Mouse (Mus musculus) liver, adult 2 months (tissue): ENCODE results near the gene Hoxd4.

ENCODE experiments used
- CTCF ChIP-seq: fragments of 200-500 bp; IDR thresholded peaks from 2 replicates; pipeline ENCODE4 v1.5.1; 2011; ENCODE audit warnings: low read depth, low read length, control low read depth
- POLR2A ChIP-seq: fragments of 200-500 bp; IDR thresholded peaks from 2 replicates; pipeline ENCODE4 v1.6.1; 2011; ENCODE audit warnings: low read length, control low read depth; ENCODE audit not compliant: insufficient read depth; ENCODE audit errors: extremely low read depth

DNA sequence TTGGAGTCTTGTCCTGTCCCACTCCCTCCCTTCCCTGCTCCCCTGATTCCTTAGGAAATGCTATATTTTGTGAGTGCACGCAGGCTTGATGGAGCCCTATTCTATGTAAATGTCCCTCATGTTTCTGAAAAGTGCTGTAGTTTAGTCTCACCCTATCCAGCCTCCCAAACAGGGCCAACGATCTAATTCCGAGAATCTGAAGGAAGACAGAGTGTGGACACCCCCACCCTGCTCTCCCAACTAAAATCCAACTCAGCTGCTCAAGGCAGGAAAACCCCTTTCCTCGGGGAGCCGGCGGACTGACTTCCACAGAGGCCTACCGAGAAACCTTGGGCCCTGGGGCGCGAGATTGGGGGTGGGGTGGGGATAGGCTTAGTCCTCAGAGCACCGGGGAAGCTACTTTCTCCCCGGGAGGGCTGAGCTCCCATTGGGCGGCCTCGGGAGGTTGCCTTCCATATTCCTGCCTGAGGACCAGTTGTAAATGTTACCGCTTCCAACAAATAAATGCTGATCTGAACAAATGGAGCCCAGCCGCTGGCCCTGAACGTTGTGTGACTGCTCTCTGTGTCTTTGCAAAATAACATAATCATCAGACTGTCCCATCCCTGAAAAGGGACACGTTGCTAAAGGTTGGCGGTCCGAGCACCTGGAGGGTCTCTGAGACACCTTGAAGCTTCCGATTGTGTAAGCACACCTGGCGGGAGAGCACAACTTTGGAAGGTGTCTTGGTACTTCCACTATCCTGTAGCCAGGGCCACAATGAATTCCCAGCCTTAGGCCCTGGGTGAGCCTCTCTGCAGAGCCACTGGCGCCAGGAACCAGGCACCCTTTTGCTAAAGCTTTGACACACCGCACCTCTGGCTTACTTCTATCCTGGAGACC is 11.8 kb upstream of the Hoxd4 start:
- TF ChIP-seq CTCF, result no peak
- TF ChIP-seq POLR2A, result no peak
